Mouse (Mus musculus): ENCODE results near the gene Galnt7. TPM values are rescaled to one million over a fixed set of nuclear protein-coding genes. Genes with fewer than 3 reads are reported as not detected.
A peak's percentile ranks its signal among the peaks of the same experiment; 100 is the strongest.
"Not testable (repeated sequence)": the region's sequence is repeated elsewhere in the genome, so short reads cannot be mapped to it uniquely, and the experiment has no call there.

The Galnt7 gene
- polyA plus RNA-seq, 1 experiment from 2014 or later = 17.3 TPM

- ATAC-seq (ENCODE audit: low FRiP score) (peak; percentile 67), DNase-seq (ENCODE audit: low spot score) (peak; percentile 76)
- Histone ChIP-seq H3K4me2 (replicated peaks; ENCODE audit: low read depth, low read length) (peak overlapping the region; percentile 61), H3K9ac (ENCODE audit: low read depth, low read length) (peak overlapping the region; percentile 99), H3K27me3 (ENCODE audit: control insufficient read depth, insufficient read depth, low read length) (no peaks in the 10 kb centered on the region), H3K4me3 (ENCODE audit: low read depth, low read length) (peak overlapping the region; percentile 86), H3K4me1 (replicated peaks; ENCODE audit: control insufficient read depth, insufficient read depth, low read length) (no peaks in the 10 kb centered on the region), H3K9me3 (ENCODE audit: control insufficient read depth, low read length) (no peaks in the 10 kb centered on the region), H3K27ac (ENCODE audit: low read depth, low read length) (peak overlapping the region; percentile 99), H3K36me3 (ENCODE audit: control insufficient read depth, insufficient read depth, low read length) (no peaks in the 10 kb centered on the region)
- 2% methylated on average over 45 of the region's 96 CpGs for WGBS
Measured at GRCm38 (mm10) chr8:57512141-57513056, 140.4 kb downstream of the Galnt7 start.

- Histone ChIP-seq H3K27me3 (ENCODE audit: control insufficient read depth, insufficient read depth, low read length) (no peaks in the 10 kb centered on the region), H3K27ac (ENCODE audit: low read depth, low read length) (peak within 1 kb of the TSS; percentile 99), H3K4me2 (replicated peaks; ENCODE audit: low read depth, low read length) (peak within 1 kb of the TSS; percentile 86), H3K36me3 (ENCODE audit: control insufficient read depth, insufficient read depth, low read length) (no peaks in the 10 kb centered on the region), H3K9me3 (ENCODE audit: control insufficient read depth, low read length) (no peaks in the 10 kb centered on the region), H3K4me3 (ENCODE audit: low read depth, low read length) (peak within 1 kb of the TSS; percentile 86), H3K9ac (ENCODE audit: low read depth, low read length) (peak within 1 kb of the TSS; percentile 99), H3K4me1 (replicated peaks; ENCODE audit: control insufficient read depth, insufficient read depth, low read length) (no peaks in the 10 kb centered on the region)
- peak; percentile 99 for DNase-seq (ENCODE audit: low spot score)
- WGBS = under 1% methylated on average over 62 of the region's 63 CpGs
- peak; percentile 99 for ATAC-seq (ENCODE audit: low FRiP score)
Measured at GRCm38 (mm10) chr8:57511316-57512118, 141.3 kb downstream of the Galnt7 start, which contains the start of gene Hmgb2. Hmgb2 (plus strand) TSS chr8:57511907.

GRCm38 (mm10) chr8:57510791-57511315 is 142.0 kb downstream of the Galnt7 start:
- Histone ChIP-seq H3K9me3 (ENCODE audit: control insufficient read depth, low read length) (no peaks in the 10 kb centered on the region), H3K36me3 (ENCODE audit: control insufficient read depth, insufficient read depth, low read length) (no peaks in the 10 kb centered on the region), H3K4me1 (replicated peaks; ENCODE audit: control insufficient read depth, insufficient read depth, low read length) (no peaks in the 10 kb centered on the region), H3K4me3 (ENCODE audit: low read depth, low read length) (peak overlapping the region; percentile 86), H3K9ac (ENCODE audit: low read depth, low read length) (peak overlapping the region; percentile 79), H3K4me2 (replicated peaks; ENCODE audit: low read depth, low read length) (peak overlapping the region; percentile 86), H3K27me3 (ENCODE audit: control insufficient read depth, insufficient read depth, low read length) (no peaks in the 10 kb centered on the region), H3K27ac (ENCODE audit: low read depth, low read length) (peak overlapping the region; percentile 82)
- DNase-seq (ENCODE audit: low spot score) (peak; percentile 45), ATAC-seq (ENCODE audit: low FRiP score) (peak; percentile 25)
- 2% methylated on average over 31 of the region's 31 CpGs for WGBS

GRCm38 (mm10) chr8:57508657-57509056 is 144.2 kb downstream of the Galnt7 start:
- ATAC-seq (ENCODE audit: low FRiP score) (no peak), DNase-seq (ENCODE audit: low spot score) (no peak)
- no peaks in the 10 kb centered on the region for H3K4me1 ChIP-seq (replicated peaks; ENCODE audit: control insufficient read depth, insufficient read depth, low read length)
- no peak overlapping the region for H3K4me3 ChIP-seq (ENCODE audit: low read depth, low read length)
- H3K36me3 ChIP-seq (ENCODE audit: control insufficient read depth, insufficient read depth, low read length) = no peaks in the 10 kb centered on the region
- WGBS = 88% methylated on average over 4 of the region's 4 CpGs
- no peak overlapping the region for H3K4me2 ChIP-seq (replicated peaks; ENCODE audit: low read depth, low read length)
- H3K9me3 ChIP-seq (ENCODE audit: control insufficient read depth, low read length) = no peaks in the 10 kb centered on the region
- H3K9ac ChIP-seq (ENCODE audit: low read depth, low read length) = no peak overlapping the region
- H3K27me3 ChIP-seq (ENCODE audit: control insufficient read depth, insufficient read depth, low read length) = no peaks in the 10 kb centered on the region
- no peak overlapping the region for H3K27ac ChIP-seq (ENCODE audit: low read depth, low read length)

GRCm38 (mm10) chr8:57507556-57508063 is 145.2 kb downstream of the Galnt7 start:
- H3K4me3 ChIP-seq (ENCODE audit: low read depth, low read length) = no peak overlapping the region
- DNase-seq (ENCODE audit: low spot score) (no peak), ATAC-seq (ENCODE audit: low FRiP score) (no peak)
- no peak overlapping the region for H3K4me2 ChIP-seq (replicated peaks; ENCODE audit: low read depth, low read length)
- H3K27ac ChIP-seq (ENCODE audit: low read depth, low read length) = no peak overlapping the region
- no peaks in the 10 kb centered on the region for H3K36me3 ChIP-seq (ENCODE audit: control insufficient read depth, insufficient read depth, low read length)
- no peaks in the 10 kb centered on the region for H3K27me3 ChIP-seq (ENCODE audit: control insufficient read depth, insufficient read depth, low read length)
- H3K9me3 ChIP-seq (ENCODE audit: control insufficient read depth, low read length) = no peaks in the 10 kb centered on the region
- no peak overlapping the region for H3K9ac ChIP-seq (ENCODE audit: low read depth, low read length)
- H3K4me1 ChIP-seq (replicated peaks; ENCODE audit: control insufficient read depth, insufficient read depth, low read length) = no peaks in the 10 kb centered on the region
- WGBS = 88% methylated on average over 4 of the region's 4 CpGs

- H3K4me3 ChIP-seq (ENCODE audit: low read depth, low read length); ATAC-seq (ENCODE audit: low FRiP score); H3K27ac ChIP-seq (ENCODE audit: low read depth, low read length); H3K4me2 ChIP-seq (replicated peaks; ENCODE audit: low read depth, low read length); DNase-seq (ENCODE audit: low spot score); H3K36me3 ChIP-seq (ENCODE audit: control insufficient read depth, insufficient read depth, low read length); H3K27me3 ChIP-seq (ENCODE audit: control insufficient read depth, insufficient read depth, low read length); H3K9ac ChIP-seq (ENCODE audit: low read depth, low read length); H3K4me1 ChIP-seq (replicated peaks; ENCODE audit: control insufficient read depth, insufficient read depth, low read length); H3K9me3 ChIP-seq (ENCODE audit: control insufficient read depth, low read length): not testable (repeated sequence)
- 89% methylated on average over 1 of the region's 1 CpGs for WGBS
Measured at GRCm38 (mm10) chr8:57505500-57505899, 147.3 kb downstream of the Galnt7 start.

- no peaks in the 10 kb centered on the region for H3K4me1 ChIP-seq (replicated peaks; ENCODE audit: control insufficient read depth, insufficient read depth, low read length)
- H3K4me2 ChIP-seq (replicated peaks; ENCODE audit: low read depth, low read length) = no peak overlapping the region
- no peaks in the 10 kb centered on the region for H3K27me3 ChIP-seq (ENCODE audit: control insufficient read depth, insufficient read depth, low read length)
- H3K9ac ChIP-seq (ENCODE audit: low read depth, low read length) = no peak overlapping the region
- 55% methylated on average over 5 of the region's 5 CpGs for WGBS
- DNase-seq (ENCODE audit: low spot score) (peak; percentile 89), ATAC-seq (ENCODE audit: low FRiP score) (peak; percentile 52; the same call in 1 of the 2 replicates)
- H3K4me3 ChIP-seq (ENCODE audit: low read depth, low read length) = no peak overlapping the region
- H3K27ac ChIP-seq (ENCODE audit: low read depth, low read length) = no peak overlapping the region
- no peaks in the 10 kb centered on the region for H3K9me3 ChIP-seq (ENCODE audit: control insufficient read depth, low read length)
- no peaks in the 10 kb centered on the region for H3K36me3 ChIP-seq (ENCODE audit: control insufficient read depth, insufficient read depth, low read length)
Measured at GRCm38 (mm10) chr8:57503641-57504040, 149.2 kb downstream of the Galnt7 start.

- no peak for DNase-seq (ENCODE audit: low spot score)
- H3K9ac ChIP-seq (ENCODE audit: low read depth, low read length) = no peak overlapping the region
- H3K4me3 ChIP-seq (ENCODE audit: low read depth, low read length) = no peak overlapping the region
- H3K9me3 ChIP-seq (ENCODE audit: control insufficient read depth, low read length) = no peaks in the 10 kb centered on the region
- no peaks in the 10 kb centered on the region for H3K36me3 ChIP-seq (ENCODE audit: control insufficient read depth, insufficient read depth, low read length)
- ATAC-seq (ENCODE audit: low FRiP score) = peak; percentile 69
- no peaks in the 10 kb centered on the region for H3K4me1 ChIP-seq (replicated peaks; ENCODE audit: control insufficient read depth, insufficient read depth, low read length)
- WGBS = 52% methylated on average over 17 of the region's 17 CpGs
- no peak overlapping the region for H3K4me2 ChIP-seq (replicated peaks; ENCODE audit: low read depth, low read length)
- no peak overlapping the region for H3K27ac ChIP-seq (ENCODE audit: low read depth, low read length)
- no peaks in the 10 kb centered on the region for H3K27me3 ChIP-seq (ENCODE audit: control insufficient read depth, insufficient read depth, low read length)
Measured at GRCm38 (mm10) chr8:57498847-57499511, 153.9 kb downstream of the Galnt7 start.
